Mouse (Mus musculus): Measurements from ENCODE around the gene Serinc2. TPM values are rescaled to one million over a fixed set of nuclear protein-coding genes. Genes with fewer than 3 reads are reported as not detected.
A peak's percentile ranks its signal among the peaks of the same experiment; 100 is the strongest.

The Serinc2 gene
- polyA plus RNA-seq, 1 experiment from 2014 or later: 6.8 TPM

DNA sequence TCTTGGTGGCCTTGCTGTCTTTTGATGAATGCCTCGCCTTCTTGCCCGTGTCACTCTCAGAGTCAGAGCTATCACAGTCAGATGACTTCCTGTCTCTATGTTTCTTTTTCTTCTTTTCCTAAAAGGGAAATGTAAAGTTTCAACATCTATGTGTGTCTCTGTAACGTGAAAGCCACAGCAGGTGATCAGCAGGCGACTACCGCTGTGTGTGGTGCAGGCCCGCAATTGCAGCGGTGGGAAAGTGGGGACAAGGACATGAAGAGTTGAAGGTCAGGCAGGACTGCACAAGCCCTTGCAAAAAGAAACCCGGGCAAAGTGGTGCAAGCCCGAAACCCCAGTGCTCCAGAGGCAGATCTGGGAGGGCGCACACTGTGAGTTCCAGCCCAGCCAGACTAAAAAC is 37.7 kb upstream of the Serinc2 start:
- Histone ChIP-seq H3K9me3 (ENCODE audit: control insufficient read depth, low read length) (no peaks in the 10 kb centered on the region), H3K36me3 (ENCODE audit: control insufficient read depth, insufficient read depth, low read length) (peaks cover 11% of the 10 kb centered on the region; the same call in 1 of the 2 replicates), H3K4me3 (ENCODE audit: low read depth, low read length) (no peak overlapping the region), H3K9ac (ENCODE audit: low read depth, low read length) (no peak overlapping the region), H3K4me1 (replicated peaks; ENCODE audit: control insufficient read depth, insufficient read depth, low read length) (peaks cover 2% of the 10 kb centered on the region), H3K4me2 (no peak overlapping the region), H3K27me3 (replicated peaks; ENCODE audit: control insufficient read depth, insufficient read depth, low read length) (no peaks in the 10 kb centered on the region), H3K27ac (ENCODE audit: low read depth, low read length) (no peak overlapping the region)
- DNase-seq (ENCODE audit: low spot score) (no peak), ATAC-seq (replicated peaks; ENCODE audit: low FRiP score) (no peak)
- WGBS: 84% methylated on average over 10 of the region's 10 CpGs

DNA sequence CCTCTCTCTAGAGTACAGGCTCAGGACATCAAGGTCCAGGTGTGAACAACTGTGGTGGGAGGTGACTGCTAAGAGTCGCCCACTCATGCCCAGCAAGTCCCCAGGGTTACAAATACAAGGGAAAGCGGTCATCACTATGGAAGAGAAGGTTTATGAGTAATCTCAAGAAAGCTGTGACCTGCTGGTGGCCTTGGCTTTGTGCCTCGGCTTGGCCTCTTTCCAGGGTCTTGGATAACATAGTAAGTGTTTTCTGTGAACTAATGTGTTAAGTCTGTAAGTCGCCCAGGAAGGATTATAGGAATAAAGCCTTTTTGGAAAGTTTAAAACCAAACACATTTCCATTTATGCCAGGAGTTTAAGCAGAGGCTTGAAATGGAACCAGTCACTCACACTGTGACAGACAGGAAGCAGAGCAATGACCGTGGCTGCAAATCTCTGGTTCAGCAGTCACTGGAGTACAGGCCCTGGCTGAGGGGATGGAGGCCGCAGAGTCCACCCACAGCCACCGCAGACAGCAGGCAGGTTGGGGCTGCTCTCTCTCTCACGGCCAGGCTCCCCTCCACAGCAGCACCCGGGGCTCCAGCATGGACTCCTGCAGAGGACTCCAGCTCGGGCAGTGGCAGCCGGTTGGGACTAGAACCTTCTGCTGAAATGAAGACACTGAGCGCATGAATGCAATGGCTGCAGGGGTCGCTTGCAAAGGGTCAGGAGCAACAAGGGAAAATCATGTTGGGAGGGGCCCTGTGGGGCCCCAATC is 36.9 kb upstream of the Serinc2 start:
- Histone ChIP-seq H3K9ac (ENCODE audit: low read depth, low read length) (no peak overlapping the region), H3K9me3 (ENCODE audit: control insufficient read depth, low read length) (no peaks in the 10 kb centered on the region), H3K4me3 (ENCODE audit: low read depth, low read length) (no peak overlapping the region), H3K4me2 (no peak overlapping the region), H3K36me3 (ENCODE audit: control insufficient read depth, insufficient read depth, low read length) (peaks cover 9% of the 10 kb centered on the region; the same call in 1 of the 2 replicates), H3K27ac (ENCODE audit: low read depth, low read length) (no peak overlapping the region), H3K4me1 (replicated peaks; ENCODE audit: control insufficient read depth, insufficient read depth, low read length) (no peaks in the 10 kb centered on the region), H3K27me3 (replicated peaks; ENCODE audit: control insufficient read depth, insufficient read depth, low read length) (no peaks in the 10 kb centered on the region)
- WGBS: 83% methylated on average over 13 of the region's 13 CpGs
- no peak for DNase-seq (ENCODE audit: low spot score)
- ATAC-seq (replicated peaks; ENCODE audit: low FRiP score): no peak

DNA sequence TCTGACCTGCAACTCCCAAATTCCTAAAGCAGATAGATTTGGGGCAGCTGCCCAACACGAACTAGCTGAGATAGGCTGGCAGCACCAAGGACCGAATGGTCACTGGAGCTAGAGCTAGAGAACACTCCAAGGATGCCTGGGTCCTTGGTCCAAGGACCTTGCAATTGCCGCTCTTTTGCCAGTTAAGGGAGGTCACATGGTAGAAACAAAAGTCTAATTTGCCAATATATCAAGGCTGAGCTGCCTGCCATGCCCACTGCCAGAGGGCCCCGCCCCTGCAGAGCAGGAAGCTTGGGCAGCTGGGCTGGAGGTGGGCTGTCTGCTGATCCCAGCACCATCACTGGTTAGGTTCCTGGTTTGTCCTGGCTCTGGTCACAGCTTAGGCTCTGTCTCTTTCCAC is 34.5 kb upstream of the Serinc2 start:
- Histone ChIP-seq H3K4me1 (replicated peaks; ENCODE audit: control insufficient read depth, insufficient read depth, low read length) (peaks cover 3% of the 10 kb centered on the region; the same call in 1 of the 2 replicates), H3K4me3 (ENCODE audit: low read depth, low read length) (no peak overlapping the region), H3K27ac (ENCODE audit: low read depth, low read length) (no peak overlapping the region), H3K27me3 (replicated peaks; ENCODE audit: control insufficient read depth, insufficient read depth, low read length) (peaks cover 19% of the 10 kb centered on the region), H3K36me3 (ENCODE audit: control insufficient read depth, insufficient read depth, low read length) (peaks cover 9% of the 10 kb centered on the region; the same call in 1 of the 2 replicates), H3K9me3 (ENCODE audit: control insufficient read depth, low read length) (no peaks in the 10 kb centered on the region), H3K4me2 (no peak overlapping the region), H3K9ac (ENCODE audit: low read depth, low read length) (no peak overlapping the region)
- WGBS: 88% methylated on average over 4 of the region's 4 CpGs
- DNase-seq (ENCODE audit: low spot score) (no peak), ATAC-seq (replicated peaks; ENCODE audit: low FRiP score) (no peak)

DNA sequence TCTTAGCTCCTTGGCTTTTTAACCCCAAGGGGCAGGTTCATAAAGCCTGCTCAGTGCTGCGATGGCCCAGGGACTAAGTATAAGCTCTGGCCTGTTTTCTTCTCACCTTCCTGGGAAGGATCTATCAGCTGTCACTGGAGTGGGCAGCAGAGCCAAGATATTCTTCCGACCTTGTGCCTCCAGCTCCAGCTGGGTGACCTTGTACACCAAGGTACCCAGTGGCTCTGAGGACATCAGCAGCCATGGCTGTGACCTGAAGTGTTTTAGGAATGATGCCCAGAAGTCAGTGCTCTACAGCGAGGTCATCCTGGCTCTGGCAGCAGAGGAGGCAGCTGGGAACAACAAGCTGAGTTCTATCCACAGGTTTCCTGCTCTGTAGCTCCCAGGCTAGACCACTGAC is 33.5 kb upstream of the Serinc2 start:
- no peak overlapping the region for H3K9ac ChIP-seq (ENCODE audit: low read depth, low read length)
- no peaks in the 10 kb centered on the region for H3K9me3 ChIP-seq (ENCODE audit: control insufficient read depth, low read length)
- H3K36me3 ChIP-seq (ENCODE audit: control insufficient read depth, insufficient read depth, low read length): peaks cover 9% of the 10 kb centered on the region; the same call in 1 of the 2 replicates
- H3K27ac ChIP-seq (ENCODE audit: low read depth, low read length): no peak overlapping the region
- peaks cover 29% of the 10 kb centered on the region for H3K27me3 ChIP-seq (replicated peaks; ENCODE audit: control insufficient read depth, insufficient read depth, low read length)
- 79% methylated on average over 3 of the region's 3 CpGs for WGBS
- no peak overlapping the region for H3K4me3 ChIP-seq (ENCODE audit: low read depth, low read length)
- ATAC-seq (replicated peaks; ENCODE audit: low FRiP score) (no peak), DNase-seq (ENCODE audit: low spot score) (no peak)
- peaks cover 12% of the 10 kb centered on the region for H3K4me1 ChIP-seq (replicated peaks; ENCODE audit: control insufficient read depth, insufficient read depth, low read length)
- no peak overlapping the region for H3K4me2 ChIP-seq

DNA sequence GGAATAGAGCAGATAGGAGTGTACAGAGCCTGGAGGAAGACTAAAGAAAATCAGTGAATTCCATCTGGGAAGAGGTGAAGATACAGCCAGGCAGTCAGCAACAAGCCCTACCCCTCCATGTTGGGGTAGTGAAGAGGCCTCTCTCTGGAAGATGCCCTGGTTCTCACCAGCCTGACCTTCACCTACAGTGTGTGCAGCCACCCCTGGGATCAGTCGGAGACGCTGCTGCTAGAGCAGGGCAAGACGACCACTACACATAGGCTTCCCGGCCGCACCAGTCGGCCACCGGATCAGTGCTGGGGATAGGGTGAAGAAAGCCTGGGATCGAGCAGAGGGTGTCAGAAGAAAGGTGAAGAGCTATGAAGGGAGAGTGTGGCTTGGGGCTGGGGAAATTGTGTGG is 30.2 kb upstream of the Serinc2 start:
- no peak for DNase-seq (ENCODE audit: low spot score)
- Histone ChIP-seq H3K36me3 (ENCODE audit: control insufficient read depth, insufficient read depth, low read length) (no peaks in the 10 kb centered on the region), H3K27me3 (replicated peaks; ENCODE audit: control insufficient read depth, insufficient read depth, low read length) (peaks cover 44% of the 10 kb centered on the region), H3K27ac (ENCODE audit: low read depth, low read length) (no peak overlapping the region), H3K9ac (ENCODE audit: low read depth, low read length) (no peak overlapping the region), H3K4me1 (replicated peaks; ENCODE audit: control insufficient read depth, insufficient read depth, low read length) (peaks cover 13% of the 10 kb centered on the region), H3K4me3 (ENCODE audit: low read depth, low read length) (peak overlapping the region; percentile 56), H3K9me3 (ENCODE audit: control insufficient read depth, low read length) (no peaks in the 10 kb centered on the region), H3K4me2 (peak overlapping the region; percentile 96)
- 38% methylated on average over 8 of the region's 8 CpGs for WGBS
- no peak for ATAC-seq (replicated peaks; ENCODE audit: low FRiP score)

DNA sequence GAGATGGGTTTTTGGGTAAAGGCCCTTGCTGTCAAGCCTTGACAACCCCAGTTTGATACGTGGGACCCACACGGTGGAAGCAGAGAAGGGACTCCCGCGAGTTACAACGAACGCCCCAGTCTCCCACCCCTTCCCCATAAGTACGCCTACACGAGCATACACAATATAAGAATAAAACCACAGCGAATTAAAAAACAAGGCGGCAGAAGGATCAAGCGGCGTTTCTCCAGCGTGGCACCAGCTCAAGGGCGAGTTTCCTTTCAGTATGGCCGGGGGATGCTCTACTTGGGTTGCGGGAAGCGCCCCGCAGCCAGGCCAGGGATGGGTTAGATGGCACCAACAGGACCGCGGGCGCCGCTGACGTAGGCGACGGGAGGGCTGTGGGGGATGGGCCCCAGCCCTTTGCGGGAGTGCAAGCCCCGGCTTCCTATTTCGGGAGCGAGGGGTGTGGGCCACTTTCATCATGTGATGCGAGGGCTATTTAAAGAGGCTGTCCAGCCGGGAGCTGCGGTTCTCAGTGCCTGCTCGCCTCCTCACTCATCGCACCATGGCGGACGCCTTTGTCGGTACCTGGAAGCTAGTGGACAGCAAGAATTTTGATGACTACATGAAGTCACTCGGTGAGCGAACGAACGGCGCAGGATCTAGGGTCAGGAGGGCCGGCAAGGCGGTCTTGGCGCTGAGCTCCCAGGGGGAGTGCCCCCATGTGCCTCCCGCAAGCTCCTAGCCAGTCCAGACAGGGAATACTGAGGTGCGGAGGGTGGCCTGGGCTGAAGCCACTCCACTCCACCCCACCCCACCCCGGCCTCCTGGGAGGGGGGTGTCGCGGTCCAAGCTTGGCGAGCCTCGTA is 29.5 kb upstream of the Serinc2 start, which contains the start of the genes Fabp3 and Gm10570:
Gene Fabp3, plus strand, starts transcription at position 365 of the 851 bp plus-strand sequence.
Gene Gm10570, minus strand, starts transcription at position 444 of the 851 bp plus-strand sequence.
- Histone ChIP-seq H3K9me3 (ENCODE audit: control insufficient read depth, low read length) (no peaks in the 10 kb centered on the region), H3K4me1 (replicated peaks; ENCODE audit: control insufficient read depth, insufficient read depth, low read length) (peaks cover 13% of the 10 kb centered on the region), H3K4me3 (ENCODE audit: low read depth, low read length) (peak within 1 kb of the TSS; percentile 56), H3K9ac (ENCODE audit: low read depth, low read length) (peak within 1 kb of the TSS; percentile 53), H3K27ac (ENCODE audit: low read depth, low read length) (no peak within 1 kb of the TSS), H3K27me3 (replicated peaks; ENCODE audit: control insufficient read depth, insufficient read depth, low read length) (peaks cover 44% of the 10 kb centered on the region), H3K4me2 (peak within 1 kb of the TSS; percentile 96), H3K36me3 (ENCODE audit: control insufficient read depth, insufficient read depth, low read length) (no peaks in the 10 kb centered on the region)
- ATAC-seq (replicated peaks; ENCODE audit: low FRiP score) (peak; percentile 44), DNase-seq (ENCODE audit: low spot score) (peak; percentile 59)
- under 1% methylated on average over 52 of the region's 52 CpGs for WGBS

DNA sequence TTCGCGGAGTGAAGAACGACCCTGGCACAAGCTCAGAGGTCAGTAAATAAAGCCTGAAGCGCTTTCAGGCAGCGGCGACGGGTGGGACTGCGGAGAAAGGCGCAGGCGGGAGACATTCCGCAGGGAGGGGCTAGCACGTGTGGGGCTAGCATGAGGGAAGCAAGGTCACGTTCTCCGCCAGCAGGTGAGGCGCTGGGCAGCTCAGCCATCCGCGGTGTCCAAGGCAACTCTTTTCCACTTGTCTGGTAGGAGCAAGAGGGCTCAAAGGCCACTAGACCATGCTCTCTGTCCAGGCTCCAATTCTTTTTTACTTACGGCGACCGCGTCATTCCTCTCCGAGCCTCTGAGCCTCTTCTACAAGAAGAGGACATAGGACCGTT is 28.8 kb upstream of the Serinc2 start:
- peak overlapping the region; percentile 96 for H3K4me2 ChIP-seq
- H3K9ac ChIP-seq (ENCODE audit: low read depth, low read length): peak overlapping the region; percentile 53
- peaks cover 44% of the 10 kb centered on the region for H3K27me3 ChIP-seq (replicated peaks; ENCODE audit: control insufficient read depth, insufficient read depth, low read length)
- peak; percentile 74 for DNase-seq (ENCODE audit: low spot score)
- WGBS: 1% methylated on average over 23 of the region's 23 CpGs
- no peaks in the 10 kb centered on the region for H3K9me3 ChIP-seq (ENCODE audit: control insufficient read depth, low read length)
- peak; percentile 62; the same call in 1 of the 2 replicates for ATAC-seq (replicated peaks; ENCODE audit: low FRiP score)
- peaks cover 13% of the 10 kb centered on the region for H3K4me1 ChIP-seq (replicated peaks; ENCODE audit: control insufficient read depth, insufficient read depth, low read length)
- no peaks in the 10 kb centered on the region for H3K36me3 ChIP-seq (ENCODE audit: control insufficient read depth, insufficient read depth, low read length)
- H3K27ac ChIP-seq (ENCODE audit: low read depth, low read length): no peak overlapping the region
- peak overlapping the region; percentile 56 for H3K4me3 ChIP-seq (ENCODE audit: low read depth, low read length)

DNA sequence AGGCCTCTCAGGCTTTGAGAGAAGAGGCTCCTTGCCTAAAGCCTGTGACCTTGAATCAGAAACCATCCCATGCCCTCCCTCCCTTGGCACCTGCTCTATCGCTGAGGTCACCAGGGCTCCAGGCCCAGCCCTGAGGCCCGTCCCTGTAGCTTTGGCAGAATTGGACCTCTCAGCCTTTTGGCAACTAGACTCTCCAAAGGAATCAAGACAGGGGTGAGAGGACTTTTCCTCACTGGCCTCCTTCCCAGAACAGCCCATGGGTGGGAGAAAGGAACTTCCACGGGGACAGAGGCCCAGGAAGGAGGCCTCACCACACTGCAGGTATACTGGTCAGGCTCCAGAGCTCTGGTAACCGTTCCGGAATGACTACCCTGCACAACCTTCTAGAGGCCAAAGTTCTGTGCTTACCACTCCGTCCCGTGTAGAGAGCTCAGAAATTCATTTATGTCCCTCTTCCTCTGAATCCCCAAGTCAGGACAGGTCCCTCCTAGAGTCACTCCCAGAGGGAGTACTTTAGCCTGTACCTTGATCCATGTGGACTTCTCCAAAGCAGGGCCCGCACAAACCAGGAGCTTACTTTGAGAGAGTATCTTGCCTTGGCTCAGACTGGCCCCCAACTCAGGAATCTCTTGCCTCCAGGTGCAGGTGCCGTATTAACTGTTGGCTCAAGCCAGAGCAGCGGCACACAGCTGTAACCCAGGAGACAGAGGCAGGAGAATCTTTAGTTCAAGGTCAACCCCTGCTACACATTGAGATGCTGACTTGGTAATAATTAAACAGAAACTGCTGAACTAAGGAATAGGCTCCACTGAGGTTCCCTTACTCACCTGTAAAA is 28.0 kb upstream of the Serinc2 start:
- Histone ChIP-seq H3K27me3 (replicated peaks; ENCODE audit: control insufficient read depth, insufficient read depth, low read length) (peaks cover 44% of the 10 kb centered on the region), H3K4me1 (replicated peaks; ENCODE audit: control insufficient read depth, insufficient read depth, low read length) (peaks cover 22% of the 10 kb centered on the region), H3K9ac (ENCODE audit: low read depth, low read length) (no peak overlapping the region), H3K4me3 (ENCODE audit: low read depth, low read length) (peak overlapping the region; percentile 56; the same call in 1 of the 2 replicates), H3K9me3 (ENCODE audit: control insufficient read depth, low read length) (no peaks in the 10 kb centered on the region), H3K27ac (ENCODE audit: low read depth, low read length) (no peak overlapping the region), H3K36me3 (ENCODE audit: control insufficient read depth, insufficient read depth, low read length) (no peaks in the 10 kb centered on the region), H3K4me2 (peak overlapping the region; percentile 96)
- ATAC-seq (replicated peaks; ENCODE audit: low FRiP score): no peak
- 75% methylated on average over 10 of the region's 10 CpGs for WGBS
- DNase-seq (ENCODE audit: low spot score): no peak
